ENCODE assay signal across 11 mouse cellular contexts in the genomic region with DNA sequence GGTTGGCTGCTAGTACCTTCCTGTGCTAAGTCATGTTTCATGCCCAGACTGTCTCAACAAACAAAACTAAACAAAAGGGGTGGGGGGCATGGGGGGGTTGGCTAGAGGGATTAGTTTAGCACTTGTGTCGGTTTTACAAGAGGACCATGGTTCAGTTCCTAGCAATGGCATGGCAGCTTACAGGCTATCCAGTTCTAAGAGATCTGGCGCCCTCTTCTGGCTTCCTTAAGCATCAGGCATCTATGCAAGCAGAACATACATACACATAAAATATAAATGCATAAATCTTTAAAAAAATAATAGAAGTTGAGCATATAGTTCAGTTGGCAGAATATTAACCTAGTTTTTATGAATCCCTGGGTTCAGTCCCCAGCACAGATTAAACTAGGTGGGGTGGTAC. TPM values are rescaled to one million over a fixed set of nuclear protein-coding genes. Genes with fewer than 3 reads are reported as not detected.
DNase-seq lines count a peak whose midpoint lies in the region; ATAC-seq and TF ChIP-seq lines count a peak whose summit lies in the region.
"Had no signal": no experiment of that assay in that cellular context is flagged by ENCODE, and none has a peak within 500 bp of the region (broad histone marks: within the 10 kb centered on the region; RNA-seq: fewer than 3 reads in every experiment).

No protein-coding gene starts in this region.

- intact Hi-C loops in heart, postnatal 25 days (cut with DNase I), result loop anchor here (5.0 kb wide), 1 partner anchor 106 kb away; no protein-coding TSS in a partner anchor
- intact Hi-C loops in heart, postnatal 36 days (cut with DNase I), result loop anchor here (1.0 to 10.0 kb wide), 2 partner anchors 106 to 178 kb away; no protein-coding TSS in a partner anchor
- intact Hi-C loops in left cerebral cortex, postnatal 25 days (cut with DNase I), result loop anchor here (2.0 kb wide), 1 partner anchor 208 kb away; no protein-coding TSS in a partner anchor

- H3K27me3 ChIP-seq in heart, postnatal 0 days (ENCODE audit: control insufficient read depth, insufficient read depth, low read length), result no peaks in the 10 kb centered on the region
- H3K27me3 ChIP-seq: embryonic facial prominence, embryonic 13.5 days; limb, embryonic 15.5 days had no signal

- TF ChIP-seq EP300 in heart, postnatal 0 days (IDR thresholded peaks at IDR 0.05; ENCODE audit: low read depth), result no peak

- no peak overlapping the region for H3K9ac ChIP-seq in heart, postnatal 0 days (replicated peaks; ENCODE audit: low read depth, low read length)
- H3K9ac ChIP-seq: embryonic facial prominence, embryonic 13.5 days; limb, embryonic 15.5 days had no signal

- no peak overlapping the region for H3K4me2 ChIP-seq in heart, postnatal 0 days (ENCODE audit: low read depth, low read length)
- H3K4me2 ChIP-seq: embryonic facial prominence, embryonic 13.5 days; limb, embryonic 15.5 days had no signal

- no peak for ATAC-seq in heart, postnatal 0 days (ENCODE audit: insufficient read depth, low read depth)
- peak; percentile 85 for ATAC-seq in megakaryocyte progenitor cell, adult 5-6 weeks (replicated peaks; ENCODE audit: poor library complexity)

- WGBS in heart, postnatal 0 days, result 35% methylated on average over 2 of the region's 2 CpGs

- H3K4me1 ChIP-seq in heart, postnatal 0 days (ENCODE audit: control insufficient read depth, insufficient read depth), result no peaks in the 10 kb centered on the region
- H3K4me1 ChIP-seq: embryonic facial prominence, embryonic 13.5 days; limb, embryonic 15.5 days had no signal

- DNase-seq in heart, postnatal 0 days (ENCODE audit: low spot score), result no peak
- no peak for DNase-seq in heart, postnatal 25 days (ENCODE audit: low spot score)
- peak; percentile 68 to 74 for DNase-seq in B cell, adult 2 months
- DNase-seq in R1 (ENCODE audit: low read depth, low spot score), result peak; percentile 83
- DNase-seq in heart, postnatal 36 days, result peak; percentile 52 to 65
- DNase-seq in frontal cortex, postnatal 25 days (ENCODE audit: low spot score in 2 of 2), result no peak
- DNase-seq in left cerebral cortex, postnatal 25 days (ENCODE audit: low spot score in 2 of 2), result no peak

- no peaks in the 10 kb centered on the region for H3K36me3 ChIP-seq in heart, postnatal 0 days (replicated peaks; ENCODE audit: control insufficient read depth, insufficient read depth, low read length)
- H3K36me3 ChIP-seq: embryonic facial prominence, embryonic 13.5 days; limb, embryonic 15.5 days had no signal

- no peak overlapping the region for H3K4me3 ChIP-seq in heart, postnatal 0 days (ENCODE audit: low read depth, low read length)
- H3K4me3 ChIP-seq: embryonic facial prominence, embryonic 13.5 days; limb, embryonic 15.5 days had no signal

- peak; percentile 44 for TF ChIP-seq CTCF in heart, postnatal 0 days (IDR thresholded peaks at IDR 0.05; ENCODE audit: low read depth)

- no peaks in the 10 kb centered on the region for H3K9me3 ChIP-seq in heart, postnatal 0 days (replicated peaks; ENCODE audit: control insufficient read depth, low read length)
- H3K9me3 ChIP-seq: embryonic facial prominence, embryonic 13.5 days; limb, embryonic 15.5 days had no signal

- no peak overlapping the region for H3K27ac ChIP-seq in heart, postnatal 0 days (ENCODE audit: low read depth)
- H3K27ac ChIP-seq: embryonic facial prominence, embryonic 13.5 days; limb, embryonic 15.5 days had no signal

RNA-seq across cellular contexts. Expression of a gene that starts 4.0 kb away (rescaled TPM):
- not detected in 2 replicates for total RNA-seq in heart, postnatal 0 days (2014; rRNA removed; ENCODE audit: low replicate concordance)
- polyA plus RNA-seq in heart, postnatal 0 days (2015; fragmentation: Nextera tagmentation; extraction: Ambion mirVana), result 0.05 and 0.08 TPM in 2 replicates
- not detected for total RNA-seq in heart, postnatal 25 days (2021)
- total RNA-seq in heart, postnatal 36 days (2021), result under 1 TPM in 1 of 2 experiments, not detected in 1; 0.08 TPM
- total RNA-seq in megakaryocyte progenitor cell, adult 5-6 weeks (2015), result not detected in 2 replicates
- not detected in 2 replicates for total RNA-seq in megakaryocyte progenitor cell, adult 5-6 weeks (2017)
- total RNA-seq in left cerebral cortex, postnatal 25 days (2021), result not detected

RNA-seq across cellular contexts. Expression of a gene that starts 7.7 kb away (rescaled TPM):
- 240 and 350 TPM in 2 replicates for total RNA-seq in heart, postnatal 0 days (2014; rRNA removed; ENCODE audit: low replicate concordance)
- 137 and 149 TPM in 2 replicates for polyA plus RNA-seq in heart, postnatal 0 days (2015; fragmentation: Nextera tagmentation; extraction: Ambion mirVana)
- 10 to 100 TPM; 22.4 to 25.2 TPM for total RNA-seq in heart, postnatal 25 days (2021)
- 10 to 100 TPM; 26.2 to 29.6 TPM for total RNA-seq in heart, postnatal 36 days (2021)
- 251 and 263 TPM in 2 replicates for total RNA-seq in megakaryocyte progenitor cell, adult 5-6 weeks (2015)
- total RNA-seq in megakaryocyte progenitor cell, adult 5-6 weeks (2017), result 122 and 127 TPM in 2 replicates
- 10 to 100 TPM; 31.7 to 39.6 TPM for total RNA-seq in left cerebral cortex, postnatal 25 days (2021)

RNA-seq across cellular contexts. Expression of a gene that starts 12.3 kb away (rescaled TPM):
- total RNA-seq in heart, postnatal 0 days (2014; rRNA removed; ENCODE audit: low replicate concordance), result 121 and 156 TPM in 2 replicates
- 26.5 and 29.8 TPM in 2 replicates for polyA plus RNA-seq in heart, postnatal 0 days (2015; fragmentation: Nextera tagmentation; extraction: Ambion mirVana)
- 10 to 100 TPM; 66.6 to 70.4 TPM for total RNA-seq in heart, postnatal 25 days (2021)
- 10 to 100 TPM; 63.0 to 69.4 TPM for total RNA-seq in heart, postnatal 36 days (2021)
- total RNA-seq in megakaryocyte progenitor cell, adult 5-6 weeks (2015), result 21.2 and 26.8 TPM in 2 replicates
- total RNA-seq in megakaryocyte progenitor cell, adult 5-6 weeks (2017), result 18.4 and 27.5 TPM in 2 replicates
- 10 to 100 TPM; 69.0 to 69.4 TPM for total RNA-seq in left cerebral cortex, postnatal 25 days (2021)

RNA-seq across cellular contexts. Expression of a gene that starts 15.0 kb away (rescaled TPM):
- not detected in 2 replicates for total RNA-seq in heart, postnatal 0 days (2014; rRNA removed; ENCODE audit: low replicate concordance)
- polyA plus RNA-seq in heart, postnatal 0 days (2015; fragmentation: Nextera tagmentation; extraction: Ambion mirVana), result not detected in 2 replicates
- total RNA-seq in heart, postnatal 25 days (2021), result 1 to 10 TPM; 5.4 to 5.8 TPM
- total RNA-seq in heart, postnatal 36 days (2021), result 1 to 10 TPM; 3.3 to 8.3 TPM
- not detected in 2 replicates for total RNA-seq in megakaryocyte progenitor cell, adult 5-6 weeks (2015)
- total RNA-seq in megakaryocyte progenitor cell, adult 5-6 weeks (2017), result 0.44 TPM in 1 of 2 replicates, not detected in the other
- 1 to 10 TPM; 7.7 to 10.0 TPM for total RNA-seq in left cerebral cortex, postnatal 25 days (2021)
- polyA plus RNA-seq: embryonic facial prominence, embryonic 13.5 days; limb, embryonic 15.5 days; testis, adult 2 months had no signal

RNA-seq across cellular contexts. Expression of a gene that starts 15.3 kb away (rescaled TPM):
- total RNA-seq in heart, postnatal 0 days (2014; rRNA removed; ENCODE audit: low replicate concordance), result 8.1 and 41.5 TPM in 2 replicates
- polyA plus RNA-seq in heart, postnatal 0 days (2015; fragmentation: Nextera tagmentation; extraction: Ambion mirVana), result 15.9 and 17.0 TPM in 2 replicates
- total RNA-seq in heart, postnatal 25 days (2021), result 10 to 100 TPM; 13.2 to 13.7 TPM
- 10 to 100 TPM; 11.7 to 12.2 TPM for total RNA-seq in heart, postnatal 36 days (2021)
- 30.8 and 40.2 TPM in 2 replicates for total RNA-seq in megakaryocyte progenitor cell, adult 5-6 weeks (2015)
- total RNA-seq in megakaryocyte progenitor cell, adult 5-6 weeks (2017), result 21.4 and 26.4 TPM in 2 replicates
- 10 to 100 TPM; 30.4 to 32.0 TPM for total RNA-seq in left cerebral cortex, postnatal 25 days (2021)

Comparison
In these comparisons a context has a peak if more than half of its experiments do, and no peak if none do; other contexts are left out.
1. DNase-seq: peak in B cell, adult 2 months (2 of 2), R1 (single experiment) and heart, postnatal 36 days (2 of 2); none in heart, postnatal 0 days (single experiment), heart, postnatal 25 days (single experiment), frontal cortex, postnatal 25 days (0 of 2) and left cerebral cortex, postnatal 25 days (0 of 2).